Mouse (Mus musculus) heart, postnatal 0 days (tissue): ENCODE data around the gene Jph4.
A peak's percentile ranks its signal among the peaks of the same experiment; 100 is the strongest.

Experiments
- CTCF ChIP-seq: IDR thresholded peaks from 2 replicates; pipeline ENCODE4 v1.5.1; 2016; ENCODE audit warnings: antibody characterized with exemption, control low read depth, low read depth
- EP300 ChIP-seq: IDR thresholded peaks from 2 replicates; pipeline ENCODE4 v1.6.1; 2016; ENCODE audit warnings: antibody characterized with exemption, low read depth

- TF ChIP-seq CTCF (peak; percentile 83), EP300 (no peak)
Observed at GRCm38 (mm10) chr14:55148363-55148915, 31.7 kb upstream of the Jph4 start.
